Mouse (Mus musculus): Measurements from ENCODE around the gene Prkag2. TPM values are rescaled to one million over a fixed set of nuclear protein-coding genes. Genes with fewer than 3 reads are reported as not detected.

Gene Prkag2
- polyA plus RNA-seq, 1 experiment = 18.0 TPM

GRCm38 (mm10) chr5:24983539-24983938 lies 116.9 kb downstream of the Prkag2 start:
- peak; percentile 51 for DNase-seq
- WGBS = 9% methylated on average over 3 of the region's 3 CpGs
- no peak overlapping the region for H3K4me3 ChIP-seq (replicated peaks; ENCODE audit: extremely low read depth, low read depth, low read length)
- H3K4me1 ChIP-seq (ENCODE audit: control insufficient read depth, insufficient read depth, low read length) = peaks cover 2% of the 10 kb centered on the region; the same call in 1 of the 2 replicates
- TF ChIP-seq POLR2A (IDR thresholded peaks at IDR 0.05; ENCODE audit: borderline replicate concordance, extremely low read depth, low read depth, low read length) = no peak
- TF ChIP-seq CTCF (IDR thresholded peaks at IDR 0.05; ENCODE audit: insufficient read depth, low read length) = peak; percentile 63

GRCm38 (mm10) chr5:24982258-24982657 lies 118.2 kb downstream of the Prkag2 start:
- DNase-seq = no peak
- no peak overlapping the region for H3K4me3 ChIP-seq (replicated peaks; ENCODE audit: extremely low read depth, low read depth, low read length)
- peaks cover 2% of the 10 kb centered on the region; the same call in 1 of the 2 replicates for H3K4me1 ChIP-seq (ENCODE audit: control insufficient read depth, insufficient read depth, low read length)
- no peak for TF ChIP-seq CTCF (IDR thresholded peaks at IDR 0.05; ENCODE audit: insufficient read depth, low read length)
- TF ChIP-seq POLR2A (IDR thresholded peaks at IDR 0.05; ENCODE audit: borderline replicate concordance, extremely low read depth, low read depth, low read length) = no peak
- WGBS = 52% methylated on average over 3 of the region's 3 CpGs

GRCm38 (mm10) chr5:24981765-24982164 lies 118.7 kb downstream of the Prkag2 start:
- H3K4me1 ChIP-seq (ENCODE audit: control insufficient read depth, insufficient read depth, low read length) = peaks cover 2% of the 10 kb centered on the region; the same call in 1 of the 2 replicates
- DNase-seq = peak; percentile 56
- no peak overlapping the region for H3K4me3 ChIP-seq (replicated peaks; ENCODE audit: extremely low read depth, low read depth, low read length)
- TF ChIP-seq POLR2A (IDR thresholded peaks at IDR 0.05; ENCODE audit: borderline replicate concordance, extremely low read depth, low read depth, low read length) (no peak), CTCF (IDR thresholded peaks at IDR 0.05; ENCODE audit: insufficient read depth, low read length) (no peak)
- 44% methylated on average over 6 of the region's 6 CpGs for WGBS

- TF ChIP-seq POLR2A (IDR thresholded peaks at IDR 0.05; ENCODE audit: borderline replicate concordance, extremely low read depth, low read depth, low read length) (no peak), CTCF (IDR thresholded peaks at IDR 0.05; ENCODE audit: insufficient read depth, low read length) (no peak)
- WGBS = 55% methylated on average over 10 of the region's 10 CpGs
Observed at GRCm38 (mm10) chr5:24979968-24980345, 120.5 kb downstream of the Prkag2 start.

GRCm38 (mm10) chr5:24979312-24979967 lies 121.0 kb downstream of the Prkag2 start:
- Histone ChIP-seq H3K4me3 (replicated peaks; ENCODE audit: extremely low read depth, low read depth, low read length) (no peak overlapping the region), H3K4me1 (ENCODE audit: control insufficient read depth, insufficient read depth, low read length) (peaks cover 2% of the 10 kb centered on the region; the same call in 1 of the 2 replicates)
- WGBS = 88% methylated on average over 4 of the region's 4 CpGs
- no peak for DNase-seq
- TF ChIP-seq POLR2A (IDR thresholded peaks at IDR 0.05; ENCODE audit: borderline replicate concordance, extremely low read depth, low read depth, low read length) (no peak), CTCF (IDR thresholded peaks at IDR 0.05; ENCODE audit: insufficient read depth, low read length) (no peak)

More at GRCm38 (mm10) chr5:24979968-24980345, 120.5 kb downstream of the Prkag2 start:
- no peak overlapping the region for H3K4me3 ChIP-seq (replicated peaks; ENCODE audit: extremely low read depth, low read depth, low read length)
- peaks cover 2% of the 10 kb centered on the region; the same call in 1 of the 2 replicates for H3K4me1 ChIP-seq (ENCODE audit: control insufficient read depth, insufficient read depth, low read length)
- no peak for DNase-seq

- H3K4me1 ChIP-seq (ENCODE audit: control insufficient read depth, insufficient read depth, low read length) = peaks cover 7% of the 10 kb centered on the region
- 59% methylated on average over 3 of the region's 3 CpGs for WGBS
- no peak overlapping the region for H3K4me3 ChIP-seq (replicated peaks; ENCODE audit: extremely low read depth, low read depth, low read length)
- DNase-seq = no peak
- no peak for TF ChIP-seq POLR2A (IDR thresholded peaks at IDR 0.05; ENCODE audit: borderline replicate concordance, extremely low read depth, low read depth, low read length)
- TF ChIP-seq CTCF (IDR thresholded peaks at IDR 0.05; ENCODE audit: insufficient read depth, low read length) = no peak
Observed at GRCm38 (mm10) chr5:24976907-24977306, 123.5 kb downstream of the Prkag2 start.

GRCm38 (mm10) chr5:24976236-24976635 lies 124.2 kb downstream of the Prkag2 start:
- Histone ChIP-seq H3K4me1 (ENCODE audit: control insufficient read depth, insufficient read depth, low read length) (peaks cover 7% of the 10 kb centered on the region), H3K4me3 (replicated peaks; ENCODE audit: extremely low read depth, low read depth, low read length) (no peak overlapping the region)
- DNase-seq = no peak
- no peak for TF ChIP-seq CTCF (IDR thresholded peaks at IDR 0.05; ENCODE audit: insufficient read depth, low read length)
- TF ChIP-seq POLR2A (IDR thresholded peaks at IDR 0.05; ENCODE audit: borderline replicate concordance, extremely low read depth, low read depth, low read length) = no peak
- WGBS = 82% methylated on average over 12 of the region's 12 CpGs

- DNase-seq = no peak
- Histone ChIP-seq H3K4me3 (replicated peaks; ENCODE audit: extremely low read depth, low read depth, low read length) (no peak overlapping the region), H3K4me1 (ENCODE audit: control insufficient read depth, insufficient read depth, low read length) (peaks cover 7% of the 10 kb centered on the region)
- WGBS = 79% methylated on average over 7 of the region's 7 CpGs
- TF ChIP-seq POLR2A (IDR thresholded peaks at IDR 0.05; ENCODE audit: borderline replicate concordance, extremely low read depth, low read depth, low read length) (no peak), CTCF (IDR thresholded peaks at IDR 0.05; ENCODE audit: insufficient read depth, low read length) (no peak)
Observed at GRCm38 (mm10) chr5:24975100-24975499, 125.3 kb downstream of the Prkag2 start.

- H3K4me3 ChIP-seq (replicated peaks; ENCODE audit: extremely low read depth, low read depth, low read length) = no peak overlapping the region
- WGBS = 81% methylated on average over 9 of the region's 9 CpGs
- DNase-seq = no peak
- TF ChIP-seq CTCF (IDR thresholded peaks at IDR 0.05; ENCODE audit: insufficient read depth, low read length) (no peak), POLR2A (IDR thresholded peaks at IDR 0.05; ENCODE audit: borderline replicate concordance, extremely low read depth, low read depth, low read length) (no peak)
- H3K4me1 ChIP-seq (ENCODE audit: control insufficient read depth, insufficient read depth, low read length) = peaks cover 5% of the 10 kb centered on the region
Observed at GRCm38 (mm10) chr5:24973672-24974225, 126.7 kb downstream of the Prkag2 start.

- peaks cover 5% of the 10 kb centered on the region; the same call in 1 of the 2 replicates for H3K4me1 ChIP-seq (ENCODE audit: control insufficient read depth, insufficient read depth, low read length)
- no peak overlapping the region for H3K4me3 ChIP-seq (replicated peaks; ENCODE audit: extremely low read depth, low read depth, low read length)
- TF ChIP-seq POLR2A (IDR thresholded peaks at IDR 0.05; ENCODE audit: borderline replicate concordance, extremely low read depth, low read depth, low read length) = no peak
- TF ChIP-seq CTCF (IDR thresholded peaks at IDR 0.05; ENCODE audit: insufficient read depth, low read length) = no peak
- 19% methylated on average over 13 of the region's 13 CpGs for WGBS
- peak; percentile 40 for DNase-seq
Observed at GRCm38 (mm10) chr5:24973228-24973627, 127.2 kb downstream of the Prkag2 start.
